Mouse (Mus musculus): ENCODE data around the gene Irf3. TPM values are rescaled to one million over a fixed set of nuclear protein-coding genes. Genes with fewer than 3 reads are reported as not detected.

The Irf3 gene
- polyA plus RNA-seq, 1 experiment from 2014 or later: 62.6 TPM

- 92% methylated on average over 9 of the region's 9 CpGs for WGBS
- H3K4me3 ChIP-seq: no peak overlapping the region
- H3K36me3 ChIP-seq: peaks cover 60% of the 10 kb centered on the region
- no peak overlapping the region for H3K27ac ChIP-seq (replicated peaks)
- no peaks in the 10 kb centered on the region for H3K9me3 ChIP-seq
- ATAC-seq (replicated peaks): no peak
- H3K4me1 ChIP-seq: no peaks in the 10 kb centered on the region
- no peak overlapping the region for H3K9ac ChIP-seq (replicated peaks)
- no peak overlapping the region for H3K4me2 ChIP-seq (replicated peaks)
- no peaks in the 10 kb centered on the region for H3K27me3 ChIP-seq
Observed at GRCm38 (mm10) chr7:45027761-45028160, 30.3 kb downstream of the Irf3 start.

GRCm38 (mm10) chr7:45028351-45028750, 30.9 kb downstream of the Irf3 start:
- no peak for ATAC-seq (replicated peaks)
- no peak overlapping the region for H3K4me3 ChIP-seq
- no peak overlapping the region for H3K9ac ChIP-seq (replicated peaks)
- H3K4me2 ChIP-seq (replicated peaks): no peak overlapping the region
- WGBS: 95% methylated on average over 11 of the region's 11 CpGs
- no peaks in the 10 kb centered on the region for H3K4me1 ChIP-seq
- H3K27ac ChIP-seq (replicated peaks): no peak overlapping the region
- H3K27me3 ChIP-seq: no peaks in the 10 kb centered on the region
- H3K36me3 ChIP-seq: peaks cover 66% of the 10 kb centered on the region
- H3K9me3 ChIP-seq: no peaks in the 10 kb centered on the region

GRCm38 (mm10) chr7:45029995-45030394, 32.5 kb downstream of the Irf3 start:
- Histone ChIP-seq H3K9me3 (no peaks in the 10 kb centered on the region), H3K4me1 (no peaks in the 10 kb centered on the region), H3K4me3 (no peak overlapping the region), H3K27me3 (no peaks in the 10 kb centered on the region), H3K4me2 (replicated peaks) (no peak overlapping the region), H3K9ac (replicated peaks) (no peak overlapping the region), H3K36me3 (peaks cover 82% of the 10 kb centered on the region), H3K27ac (replicated peaks) (no peak overlapping the region)
- no peak for ATAC-seq (replicated peaks)
- WGBS: 88% methylated on average over 6 of the region's 6 CpGs

GRCm38 (mm10) chr7:45030857-45031256, 33.4 kb downstream of the Irf3 start:
- ATAC-seq (replicated peaks): no peak
- no peak overlapping the region for H3K9ac ChIP-seq (replicated peaks)
- 97% methylated on average over 8 of the region's 8 CpGs for WGBS

GRCm38 (mm10) chr7:45033722-45034359, 36.4 kb downstream of the Irf3 start:
- H3K9me3 ChIP-seq: no peaks in the 10 kb centered on the region
- no peak overlapping the region for H3K27ac ChIP-seq (replicated peaks)
- WGBS: 94% methylated on average over 19 of the region's 19 CpGs
- no peak overlapping the region for H3K4me3 ChIP-seq
- no peaks in the 10 kb centered on the region for H3K4me1 ChIP-seq
- no peaks in the 10 kb centered on the region for H3K27me3 ChIP-seq
- H3K4me2 ChIP-seq (replicated peaks): no peak overlapping the region
- H3K9ac ChIP-seq (replicated peaks): no peak overlapping the region
- H3K36me3 ChIP-seq: peaks cover 93% of the 10 kb centered on the region
- ATAC-seq (replicated peaks): no peak

More at GRCm38 (mm10) chr7:45030857-45031256, 33.4 kb downstream of the Irf3 start:
- H3K9me3 ChIP-seq: no peaks in the 10 kb centered on the region
- H3K4me1 ChIP-seq: no peaks in the 10 kb centered on the region
- H3K36me3 ChIP-seq: peaks cover 91% of the 10 kb centered on the region
- no peak overlapping the region for H3K27ac ChIP-seq (replicated peaks)
- no peak overlapping the region for H3K4me3 ChIP-seq
- no peaks in the 10 kb centered on the region for H3K27me3 ChIP-seq
- H3K4me2 ChIP-seq (replicated peaks): no peak overlapping the region

GRCm38 (mm10) chr7:45035631-45036030, 38.2 kb downstream of the Irf3 start:
- Histone ChIP-seq H3K4me2 (replicated peaks) (no peak overlapping the region), H3K27me3 (no peaks in the 10 kb centered on the region), H3K9ac (replicated peaks) (no peak overlapping the region), H3K4me1 (no peaks in the 10 kb centered on the region), H3K36me3 (peaks cover 98% of the 10 kb centered on the region), H3K9me3 (no peaks in the 10 kb centered on the region), H3K4me3 (no peak overlapping the region), H3K27ac (replicated peaks) (no peak overlapping the region)
- no peak for ATAC-seq (replicated peaks)
- WGBS: 96% methylated on average over 3 of the region's 3 CpGs

- no peak overlapping the region for H3K27ac ChIP-seq (replicated peaks)
- no peaks in the 10 kb centered on the region for H3K9me3 ChIP-seq
- WGBS: 94% methylated on average over 11 of the region's 11 CpGs
- H3K4me3 ChIP-seq: no peak overlapping the region
- H3K4me2 ChIP-seq (replicated peaks): no peak overlapping the region
- H3K9ac ChIP-seq (replicated peaks): no peak overlapping the region
- H3K36me3 ChIP-seq: peaks cover 98% of the 10 kb centered on the region
- ATAC-seq (replicated peaks): no peak
- no peaks in the 10 kb centered on the region for H3K27me3 ChIP-seq
- no peaks in the 10 kb centered on the region for H3K4me1 ChIP-seq
Observed at GRCm38 (mm10) chr7:45036702-45037101, 39.3 kb downstream of the Irf3 start.

GRCm38 (mm10) chr7:45037720-45038361, 40.4 kb downstream of the Irf3 start:
- Histone ChIP-seq H3K36me3 (peaks cover 98% of the 10 kb centered on the region), H3K9me3 (no peaks in the 10 kb centered on the region), H3K27me3 (no peaks in the 10 kb centered on the region), H3K4me2 (replicated peaks) (no peak overlapping the region), H3K4me1 (no peaks in the 10 kb centered on the region), H3K4me3 (no peak overlapping the region), H3K9ac (replicated peaks) (no peak overlapping the region), H3K27ac (replicated peaks) (no peak overlapping the region)
- WGBS: 74% methylated on average over 7 of the region's 7 CpGs
- no peak for ATAC-seq (replicated peaks)

GRCm38 (mm10) chr7:45038411-45038810, 41.0 kb downstream of the Irf3 start:
- no peaks in the 10 kb centered on the region for H3K27me3 ChIP-seq
- H3K4me1 ChIP-seq: no peaks in the 10 kb centered on the region
- H3K27ac ChIP-seq (replicated peaks): no peak overlapping the region
- H3K4me2 ChIP-seq (replicated peaks): no peak overlapping the region
- WGBS: 96% methylated on average over 9 of the region's 9 CpGs
- ATAC-seq (replicated peaks): no peak
- H3K9ac ChIP-seq (replicated peaks): no peak overlapping the region
- H3K36me3 ChIP-seq: peaks cover 98% of the 10 kb centered on the region
- H3K4me3 ChIP-seq: no peak overlapping the region
- no peaks in the 10 kb centered on the region for H3K9me3 ChIP-seq

- no peak overlapping the region for H3K9ac ChIP-seq (replicated peaks)
- H3K27me3 ChIP-seq: no peaks in the 10 kb centered on the region
- 92% methylated on average over 9 of the region's 9 CpGs for WGBS
- peaks cover 97% of the 10 kb centered on the region for H3K36me3 ChIP-seq
- no peaks in the 10 kb centered on the region for H3K4me1 ChIP-seq
- no peak overlapping the region for H3K4me3 ChIP-seq
- H3K9me3 ChIP-seq: no peaks in the 10 kb centered on the region
- H3K27ac ChIP-seq (replicated peaks): no peak overlapping the region
- H3K4me2 ChIP-seq (replicated peaks): no peak overlapping the region
- ATAC-seq (replicated peaks): no peak
Observed at GRCm38 (mm10) chr7:45040851-45041250, 43.4 kb downstream of the Irf3 start.

- peaks cover 97% of the 10 kb centered on the region for H3K36me3 ChIP-seq
- no peaks in the 10 kb centered on the region for H3K27me3 ChIP-seq
- ATAC-seq (replicated peaks): no peak
- H3K9ac ChIP-seq (replicated peaks): no peak overlapping the region
- no peak overlapping the region for H3K27ac ChIP-seq (replicated peaks)
- H3K4me3 ChIP-seq: no peak overlapping the region
- 96% methylated on average over 14 of the region's 14 CpGs for WGBS
- no peaks in the 10 kb centered on the region for H3K9me3 ChIP-seq
- H3K4me1 ChIP-seq: no peaks in the 10 kb centered on the region
- no peak overlapping the region for H3K4me2 ChIP-seq (replicated peaks)
Observed at GRCm38 (mm10) chr7:45043307-45043706, 45.9 kb downstream of the Irf3 start.

- H3K4me2 ChIP-seq (replicated peaks): no peak overlapping the region
- no peak overlapping the region for H3K4me3 ChIP-seq
- H3K27ac ChIP-seq (replicated peaks): no peak overlapping the region
- 93% methylated on average over 22 of the region's 22 CpGs for WGBS
- peaks cover 8% of the 10 kb centered on the region for H3K4me1 ChIP-seq
- peaks cover 96% of the 10 kb centered on the region for H3K36me3 ChIP-seq
- H3K9me3 ChIP-seq: no peaks in the 10 kb centered on the region
- no peaks in the 10 kb centered on the region for H3K27me3 ChIP-seq
- no peak overlapping the region for H3K9ac ChIP-seq (replicated peaks)
- ATAC-seq (replicated peaks): no peak
Observed at GRCm38 (mm10) chr7:45045741-45046140, 48.3 kb downstream of the Irf3 start.

Data from forebrain, embryonic 15.5 days (tissue).